Mouse (Mus musculus) bone marrow, adult 2 months (tissue): ENCODE data around the gene Gm9639.

Experiments
- CTCF ChIP-seq: fragments of 200-500 bp; IDR thresholded peaks from 2 replicates; pipeline ENCODE4 v1.5.1; 2011; ENCODE audit warnings: low read length, control low read depth; ENCODE audit not compliant: control insufficient read depth, insufficient read depth
- POLR2A ChIP-seq: fragments of 200-500 bp; IDR thresholded peaks from 2 replicates; pipeline ENCODE4 v1.6.1; 2011; ENCODE audit warnings: low read depth, mild to moderate bottlenecking, control low read depth, low read length, borderline replicate concordance; ENCODE audit not compliant: control insufficient read depth

GRCm38 (mm10) chr10:77815514-77815913 is 20.6 kb upstream of the Gm9639 start:
- TF ChIP-seq CTCF, result peak; percentile 47; the same call in 1 of the 2 replicates
- TF ChIP-seq POLR2A, result no peak
